Mouse (Mus musculus): Measurements from ENCODE around the gene Zfp108. TPM values are rescaled to one million over a fixed set of nuclear protein-coding genes. Genes with fewer than 3 reads are reported as not detected.
A peak's percentile ranks its signal among the peaks of the same experiment; 100 is the strongest.

Gene Zfp108
- polyA plus RNA-seq, 1 experiment from 2014 or later = 4.2 TPM

DNA sequence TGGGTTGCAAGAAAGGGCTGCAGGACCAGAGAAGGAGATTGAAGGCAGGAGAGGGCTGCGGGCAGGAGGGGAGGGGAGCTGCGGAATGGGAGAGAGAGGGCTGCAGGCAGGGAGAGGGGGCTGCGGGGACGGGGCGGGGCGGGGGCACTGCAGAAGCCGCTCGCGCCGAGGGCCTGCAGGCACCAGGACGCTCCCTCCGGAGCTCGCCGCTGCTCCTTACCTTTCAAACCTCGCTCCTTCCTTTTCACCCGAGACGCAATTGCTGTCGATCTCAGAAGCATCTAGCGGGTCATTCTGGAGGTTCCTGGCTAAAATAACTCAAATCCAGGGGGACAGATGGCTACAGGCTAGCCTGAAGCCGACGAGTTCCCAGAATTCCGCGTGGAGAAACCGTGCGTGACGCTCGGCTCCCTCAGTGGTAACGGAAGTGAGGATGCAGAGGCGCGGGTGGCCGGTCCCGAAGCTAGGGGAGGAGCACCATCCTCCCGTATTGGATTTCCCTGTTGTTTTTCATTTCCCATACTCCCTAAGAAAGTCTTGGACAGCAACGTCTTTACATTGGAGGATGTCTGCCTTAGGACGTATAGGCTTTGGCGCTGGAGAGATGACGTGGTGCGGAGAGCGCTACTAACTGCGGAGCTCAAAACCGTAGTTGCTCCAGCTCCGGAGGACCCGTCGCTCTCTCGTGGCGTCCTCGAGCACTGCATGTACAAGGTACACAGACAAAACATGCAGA lies 44.5 kb downstream of the Zfp108 start:
- H3K27me3 ChIP-seq = no peaks in the 10 kb centered on the region
- no peaks in the 10 kb centered on the region for H3K9me3 ChIP-seq
- peak; percentile 81 for ATAC-seq (ENCODE audit: insufficient number of reproducible peaks, insufficient read depth, low FRiP score, low TSS enrichment, low read depth)
- H3K4me2 ChIP-seq = peak overlapping the region; percentile 90
- H3K27ac ChIP-seq = peak overlapping the region; percentile 97
- H3K4me1 ChIP-seq (replicated peaks) = peaks cover 14% of the 10 kb centered on the region
- H3K9ac ChIP-seq (replicated peaks) = peak overlapping the region; percentile 86
- under 1% methylated on average over 47 of the region's 47 CpGs for WGBS
- peak overlapping the region; percentile 68 for H3K4me3 ChIP-seq (replicated peaks)
- H3K36me3 ChIP-seq = peaks cover 55% of the 10 kb centered on the region

DNA sequence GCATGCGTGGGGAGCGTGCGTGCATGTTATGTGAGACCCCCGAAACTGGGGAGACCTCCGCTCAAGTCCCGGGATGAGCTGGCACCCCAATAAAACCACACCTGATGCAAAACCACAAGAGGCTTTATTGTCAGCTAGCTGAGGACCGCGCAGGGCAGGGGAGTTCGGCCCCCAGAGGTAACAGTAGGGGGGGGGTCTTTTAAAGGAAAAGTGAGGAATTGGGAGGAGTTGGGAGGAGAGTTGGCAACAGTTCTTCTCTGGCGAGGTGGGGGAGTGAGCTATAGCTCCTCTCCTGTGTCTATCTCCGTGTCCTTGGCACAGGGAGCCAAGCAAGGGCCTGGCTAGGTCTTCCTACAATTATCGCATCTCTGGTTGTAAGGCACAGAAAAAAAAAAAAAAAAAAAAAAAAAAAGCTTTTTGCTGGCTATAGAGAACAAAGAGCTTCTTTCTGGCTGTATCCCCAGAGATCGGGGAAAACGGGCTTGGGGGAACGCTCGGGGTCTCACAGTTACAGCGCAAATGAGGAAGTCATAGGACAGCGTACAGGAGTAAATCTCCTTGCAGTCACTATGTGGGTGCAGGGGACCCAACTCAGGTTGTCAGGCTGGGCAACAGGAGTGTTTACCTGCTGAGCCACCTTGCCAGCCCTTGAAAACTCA lies 45.4 kb downstream of the Zfp108 start:
- Histone ChIP-seq H3K4me3 (replicated peaks) (peak overlapping the region; percentile 68), H3K36me3 (peaks cover 53% of the 10 kb centered on the region), H3K27ac (peak overlapping the region; percentile 97), H3K4me1 (replicated peaks) (peaks cover 14% of the 10 kb centered on the region), H3K9ac (replicated peaks) (peak overlapping the region; percentile 86), H3K9me3 (no peaks in the 10 kb centered on the region), H3K27me3 (no peaks in the 10 kb centered on the region), H3K4me2 (peak overlapping the region; percentile 90)
- 2% methylated on average over 18 of the region's 18 CpGs for WGBS
- peak; percentile 20 for ATAC-seq (ENCODE audit: insufficient number of reproducible peaks, insufficient read depth, low FRiP score, low TSS enrichment, low read depth)

DNA sequence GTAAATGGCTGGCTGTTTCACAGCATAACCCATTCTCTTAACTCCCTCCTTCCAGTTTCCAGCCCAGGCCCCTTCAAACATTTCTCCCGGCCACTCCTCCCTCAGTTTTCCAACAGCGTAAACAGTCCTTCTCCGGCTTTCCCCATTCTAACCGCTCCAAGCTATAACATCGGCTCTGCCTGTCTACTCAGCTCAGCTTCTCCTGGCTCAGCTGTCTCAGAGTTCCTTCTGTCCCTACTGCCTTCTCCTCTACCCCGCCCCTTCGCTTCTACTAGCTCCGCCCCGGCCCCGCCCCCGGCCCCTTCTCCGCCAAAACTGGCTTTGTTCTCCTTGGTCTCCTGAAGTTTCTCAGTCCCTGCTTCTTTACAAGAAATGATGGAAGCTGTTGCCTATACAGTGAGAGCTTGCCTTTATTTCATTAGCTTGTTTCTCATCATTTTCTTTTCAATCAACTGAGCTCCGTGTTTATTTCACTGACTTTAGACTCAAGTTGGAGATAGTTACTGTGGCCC lies 46.2 kb downstream of the Zfp108 start, which contains the start of gene Zfp61:
TSS of gene Zfp61 (minus strand) at position 462 of the 512 bp plus-strand sequence.
- no peaks in the 10 kb centered on the region for H3K9me3 ChIP-seq
- H3K36me3 ChIP-seq = peaks cover 46% of the 10 kb centered on the region
- WGBS = 2% methylated on average over 13 of the region's 13 CpGs
- H3K27ac ChIP-seq = peak within 1 kb of the TSS; percentile 97
- no peaks in the 10 kb centered on the region for H3K27me3 ChIP-seq
- H3K4me1 ChIP-seq (replicated peaks) = peaks cover 14% of the 10 kb centered on the region
- H3K4me2 ChIP-seq = peak within 1 kb of the TSS; percentile 90
- peak within 1 kb of the TSS; percentile 68 for H3K4me3 ChIP-seq (replicated peaks)
- peak; percentile 48 for ATAC-seq (ENCODE audit: insufficient number of reproducible peaks, insufficient read depth, low FRiP score, low TSS enrichment, low read depth)
- H3K9ac ChIP-seq (replicated peaks) = peak within 1 kb of the TSS; percentile 86

Other genes with a start within 250 kb of the Zfp108 start
- not detected in 2 replicates for gene Vmn1r183, start 201.5 kb upstream of the Zfp108 start, polyA plus RNA-seq (2016; fragmentation: Nextera tagmentation; extraction: Ambion mirVana)
- gene Zfp180, start 172.9 kb upstream of the Zfp108 start, polyA plus RNA-seq (2016; fragmentation: Nextera tagmentation; extraction: Ambion mirVana) = 27.7 and 29.7 TPM in 2 replicates
- gene Zfp112, start 142.5 kb upstream of the Zfp108 start, polyA plus RNA-seq (2016; fragmentation: Nextera tagmentation; extraction: Ambion mirVana) = 5.8 and 6.9 TPM in 2 replicates
- gene Zfp235, start 120.6 kb upstream of the Zfp108 start, polyA plus RNA-seq (2016; fragmentation: Nextera tagmentation; extraction: Ambion mirVana) = 17.4 and 17.5 TPM in 2 replicates
- 6.0 and 6.4 TPM in 2 replicates for gene Zfp114, start 79.7 kb upstream of the Zfp108 start, polyA plus RNA-seq (2016; fragmentation: Nextera tagmentation; extraction: Ambion mirVana)
- gene Zfp111, start 43.4 kb upstream of the Zfp108 start, polyA plus RNA-seq (2016; fragmentation: Nextera tagmentation; extraction: Ambion mirVana) = 12.3 and 12.5 TPM in 2 replicates
- gene Zfp109, start 17.2 kb upstream of the Zfp108 start, polyA plus RNA-seq (2016; fragmentation: Nextera tagmentation; extraction: Ambion mirVana) = 7.1 and 7.5 TPM in 2 replicates
- 10.0 and 12.0 TPM in 2 replicates for gene Zfp93, start 15.6 kb downstream of the Zfp108 start, polyA plus RNA-seq (2016; fragmentation: Nextera tagmentation; extraction: Ambion mirVana)
- 57.6 and 61.1 TPM in 2 replicates for gene Zfp61, start 46.4 kb downstream of the Zfp108 start, polyA plus RNA-seq (2016; fragmentation: Nextera tagmentation; extraction: Ambion mirVana)
- 15.6 and 15.9 TPM in 2 replicates for gene Zfp94, start 61.9 kb downstream of the Zfp108 start, polyA plus RNA-seq (2016; fragmentation: Nextera tagmentation; extraction: Ambion mirVana)
- 0.25 TPM in 1 of 2 replicates, not detected in the other for gene Tescl, start 79.1 kb downstream of the Zfp108 start, polyA plus RNA-seq (2016; fragmentation: Nextera tagmentation; extraction: Ambion mirVana)
- gene Lypd5, start 94.4 kb downstream of the Zfp108 start, polyA plus RNA-seq (2016; fragmentation: Nextera tagmentation; extraction: Ambion mirVana) = not detected in 2 replicates
- 2.1 and 2.8 TPM in 2 replicates for gene Kcnn4, start 115.5 kb downstream of the Zfp108 start, polyA plus RNA-seq (2016; fragmentation: Nextera tagmentation; extraction: Ambion mirVana)
- gene Smg9, start 144.8 kb downstream of the Zfp108 start, polyA plus RNA-seq (2016; fragmentation: Nextera tagmentation; extraction: Ambion mirVana) = 22.7 and 25.4 TPM in 2 replicates
- not detected in 2 replicates for gene Irgc1, start 197.5 kb downstream of the Zfp108 start, polyA plus RNA-seq (2016; fragmentation: Nextera tagmentation; extraction: Ambion mirVana)
- gene Plaur, start 207.7 kb downstream of the Zfp108 start, polyA plus RNA-seq (2016; fragmentation: Nextera tagmentation; extraction: Ambion mirVana) = 1.8 and 2.6 TPM in 2 replicates
- 6.5 and 7.0 TPM in 2 replicates for gene Cadm4, start 227.2 kb downstream of the Zfp108 start, polyA plus RNA-seq (2016; fragmentation: Nextera tagmentation; extraction: Ambion mirVana)